Mouse (Mus musculus) megakaryocyte progenitor cell, adult 5-6 weeks (primary cell): ENCODE data around the gene Fitm2. TPM values are rescaled to one million over a fixed set of nuclear protein-coding genes. Genes with fewer than 3 reads are reported as not detected.

Experiments used
- ATAC-seq: replicated peaks from 2 replicates; pipeline ENCODE4 v1.8.0; 2016; ENCODE audit warnings: mild to moderate bottlenecking, moderate TSS enrichment, inconsistent platforms; ENCODE audit not compliant: poor library complexity
- total RNA-seq, 2 experiments: library from RNA; stranded (forward) in 1 of 2; stranded (reverse) in 1 of 2; fragments of 157-497, 149-512 nt in 1 of 2; fragments of 200-1000 nt in 1 of 2; gene quantifications; 2 replicates each; pipeline versions ENCODE4 v1.2.3 to v1.2.4; 2015 to 2017

Gene Fitm2
- total RNA-seq (2015) (1.5 and 3.2 TPM in 2 replicates), total RNA-seq (2017) (5.8 and 6.4 TPM in 2 replicates)

- peak; percentile 95 for ATAC-seq
These were observed at the start of gene Fitm2 for GRCm38 (mm10) chr2:163472466-163472851. TSS of gene Fitm2 (minus strand) at chr2:163472629.

- no peak for ATAC-seq
These were observed 34.0 kb upstream of the Fitm2 start, which contains the start of gene Hnf4a for GRCm38 (mm10) chr2:163506300-163507004. TSS of gene Hnf4a (plus strand) at chr2:163506808.

- ATAC-seq = no peak
These were observed 30.8 kb upstream of the Fitm2 start for GRCm38 (mm10) chr2:163503191-163503590.

GRCm38 (mm10) chr2:163502219-163502618 is 29.8 kb upstream of the Fitm2 start:
- ATAC-seq = no peak

- no peak for ATAC-seq
These were observed 22.0 kb upstream of the Fitm2 start for GRCm38 (mm10) chr2:163494456-163494855.

GRCm38 (mm10) chr2:163493976-163494375 is 21.5 kb upstream of the Fitm2 start:
- no peak for ATAC-seq

- no peak for ATAC-seq
These were observed 20.6 kb upstream of the Fitm2 start for GRCm38 (mm10) chr2:163493031-163493430.

- ATAC-seq = no peak
These were observed 19.6 kb upstream of the Fitm2 start, which contains the start of gene R3hdml for GRCm38 (mm10) chr2:163492018-163492417. TSS of gene R3hdml (plus strand) at chr2:163492318.

GRCm38 (mm10) chr2:163491351-163491750 is 18.9 kb upstream of the Fitm2 start:
- no peak for ATAC-seq

- no peak for ATAC-seq
These were observed 18.2 kb upstream of the Fitm2 start for GRCm38 (mm10) chr2:163490656-163491055.

GRCm38 (mm10) chr2:163489725-163490291 is 17.4 kb upstream of the Fitm2 start:
- no peak for ATAC-seq

- ATAC-seq = no peak
These were observed 14.9 kb upstream of the Fitm2 start for GRCm38 (mm10) chr2:163487360-163487759.

- ATAC-seq = peak; percentile 23; the same call in 1 of the 2 replicates
These were observed 9.2 kb upstream of the Fitm2 start for GRCm38 (mm10) chr2:163481539-163482029.

GRCm38 (mm10) chr2:163480191-163480825 is 7.9 kb upstream of the Fitm2 start:
- peak; percentile 58 for ATAC-seq

- ATAC-seq = peak; percentile 63
These were observed 541 bp downstream of the Fitm2 start for GRCm38 (mm10) chr2:163471710-163472465.

GRCm38 (mm10) chr2:163471136-163471535 is 1.3 kb downstream of the Fitm2 start:
- ATAC-seq = no peak

GRCm38 (mm10) chr2:163469711-163470110 is 2.7 kb downstream of the Fitm2 start:
- ATAC-seq = no peak

GRCm38 (mm10) chr2:163468866-163469265 is 3.6 kb downstream of the Fitm2 start:
- no peak for ATAC-seq

- ATAC-seq = no peak
These were observed 4.8 kb downstream of the Fitm2 start for GRCm38 (mm10) chr2:163467585-163467984.

- no peak for ATAC-seq
These were observed 5.7 kb downstream of the Fitm2 start for GRCm38 (mm10) chr2:163466771-163467170.

GRCm38 (mm10) chr2:163464562-163464961 is 7.9 kb downstream of the Fitm2 start:
- no peak for ATAC-seq
